Mouse (Mus musculus) cerebellum, adult 2 months (tissue): ENCODE measurements around the gene Rcc2. TPM values are rescaled to one million over a fixed set of nuclear protein-coding genes. Genes with fewer than 3 reads are reported as not detected.
A peak's percentile ranks its signal among the peaks of the same experiment; 100 is the strongest.

Experiments
- DNase-seq, 2 experiments: peaks; one replicate each; pipeline ENCODE4 v3.0.0; 2021
- H3K27ac ChIP-seq: fragments of 200-500 bp; 2 replicates; pipeline ENCODE4 v1.5.1; 2012; ENCODE audit warnings: low read length, control low read depth, inconsistent platforms; ENCODE audit not compliant: insufficient read depth
- H3K27me3 ChIP-seq: fragments of 200-500 bp; 2 replicates; pipeline ENCODE4 v1.6.1; 2012; ENCODE audit warnings: inconsistent platforms, mild to moderate bottlenecking, low read length, moderate library complexity; ENCODE audit not compliant: control insufficient read depth, insufficient read depth
- H3K4me1 ChIP-seq: fragments of 200-500 bp; 2 replicates; pipeline ENCODE4 v1.6.1; 2011; ENCODE audit warnings: low read length; ENCODE audit not compliant: control insufficient read depth, insufficient read depth
- H3K4me3 ChIP-seq: fragments of 200-500 bp; replicated peaks from 2 replicates; pipeline ENCODE3; 2011; ENCODE audit warnings: mild to moderate bottlenecking, low read depth, low read length, control low read depth; ENCODE audit not compliant: insufficient read depth
- CTCF ChIP-seq: fragments of 200-500 bp; IDR thresholded peaks from 2 replicates; pipeline ENCODE4 v1.5.1; 2011; ENCODE audit warnings: low read depth, mild to moderate bottlenecking, control low read depth, low read length, moderate library complexity, borderline replicate concordance; ENCODE audit not compliant: insufficient read depth
- POLR2A ChIP-seq: fragments of 200-500 bp; IDR thresholded peaks from 2 replicates; pipeline ENCODE4 v1.6.1; 2011; ENCODE audit warnings: low read length, control low read depth, borderline replicate concordance; ENCODE audit not compliant: insufficient read depth
- WGBS: fragments of 180-500 bp; shearing (Covaris S2); methylation state at CpG from one replicate; pipeline ENCODE4 v1.1.7; 2018; 5-methylcytosine and 5-hydroxymethylcytosine counted together
- polyA plus RNA-seq: library from polyadenylated mRNA; depleted of rRNA; stranded (reverse); fragments of >200 nt; gene quantifications from 2 replicates; pipeline ENCODE4 v1.2.3, GENCODE M21; 2012

Gene Rcc2
- polyA plus RNA-seq, 1 experiment, result 40.6 TPM

- Histone ChIP-seq H3K4me1 (0 out of 2 replicates have a peak, but pooled peaks cover 4% of the 10 kb centered on the region), H3K27me3 (no peaks in the 10 kb centered on the region), H3K27ac (no peak overlapping the region), H3K4me3 (no peak overlapping the region)
- TF ChIP-seq POLR2A (no peak), CTCF (no peak)
- WGBS, result 87% methylated on average over 5 of the region's 5 CpGs
- no peak for DNase-seq
Observed at GRCm38 (mm10) chr4:140720091-140720490, 19.8 kb downstream of the Rcc2 start.

- H3K27ac ChIP-seq, result no peak overlapping the region
- 0 out of 2 replicates have a peak, but pooled peaks cover 4% of the 10 kb centered on the region for H3K4me1 ChIP-seq
- 73% methylated on average over 20 of the region's 20 CpGs for WGBS
- no peak overlapping the region for H3K4me3 ChIP-seq
- TF ChIP-seq POLR2A (no peak), CTCF (no peak)
- no peaks in the 10 kb centered on the region for H3K27me3 ChIP-seq
- no peak for DNase-seq
Observed at GRCm38 (mm10) chr4:140721968-140722490, 21.7 kb downstream of the Rcc2 start.

- no peaks in the 10 kb centered on the region for H3K27me3 ChIP-seq
- TF ChIP-seq POLR2A, result no peak
- no peak overlapping the region for H3K4me3 ChIP-seq
- no peak overlapping the region for H3K27ac ChIP-seq
- DNase-seq, result no peak
- WGBS, result 36% methylated on average over 9 of the region's 9 CpGs
- H3K4me1 ChIP-seq, result 0 out of 2 replicates have a peak, but pooled peaks cover 4% of the 10 kb centered on the region
Observed at GRCm38 (mm10) chr4:140722710-140723109, 22.4 kb downstream of the Rcc2 start.

- Histone ChIP-seq H3K4me1 (0 out of 2 replicates have a peak, but pooled peaks cover 4% of the 10 kb centered on the region), H3K27ac (no peak overlapping the region), H3K27me3 (no peaks in the 10 kb centered on the region), H3K4me3 (no peak overlapping the region)
- 65% methylated on average over 9 of the region's 9 CpGs for WGBS
- no peak for DNase-seq
- TF ChIP-seq POLR2A (no peak), CTCF (no peak)
Observed at GRCm38 (mm10) chr4:140723192-140723591, 22.9 kb downstream of the Rcc2 start.

GRCm38 (mm10) chr4:140723801-140724200 is 23.5 kb downstream of the Rcc2 start:
- no peak for DNase-seq
- TF ChIP-seq CTCF, result peak; percentile 53; the same call in 1 of the 2 replicates
- TF ChIP-seq POLR2A, result no peak
- 33% methylated on average over 5 of the region's 5 CpGs for whole genome bisulfite sequencing
- Histone ChIP-seq H3K27ac (no peak overlapping the region), H3K4me1 (0 out of 2 replicates have a peak, but pooled peaks cover 4% of the 10 kb centered on the region), H3K4me3 (no peak overlapping the region), H3K27me3 (no peaks in the 10 kb centered on the region)

GRCm38 (mm10) chr4:140724739-140725138 is 24.4 kb downstream of the Rcc2 start:
- TF ChIP-seq POLR2A, result no peak
- TF ChIP-seq CTCF, result no peak
- no peak for DNase-seq
- Histone ChIP-seq H3K4me1 (0 out of 2 replicates have a peak, but pooled peaks cover 4% of the 10 kb centered on the region), H3K27ac (no peak overlapping the region), H3K27me3 (no peaks in the 10 kb centered on the region), H3K4me3 (no peak overlapping the region)
- WGBS, result 53% methylated on average over 6 of the region's 6 CpGs

- 0 out of 2 replicates have a peak, but pooled peaks cover 4% of the 10 kb centered on the region for H3K4me1 ChIP-seq
- no peak for DNase-seq
- H3K27me3 ChIP-seq, result no peaks in the 10 kb centered on the region
- H3K27ac ChIP-seq, result no peak overlapping the region
- WGBS, result 88% methylated on average over 12 of the region's 12 CpGs
- no peak overlapping the region for H3K4me3 ChIP-seq
- no peak for TF ChIP-seq CTCF
- no peak for TF ChIP-seq POLR2A
Observed at GRCm38 (mm10) chr4:140726907-140727306, 26.6 kb downstream of the Rcc2 start.

GRCm38 (mm10) chr4:140731654-140732053 is 31.3 kb downstream of the Rcc2 start:
- no peaks in the 10 kb centered on the region for H3K4me1 ChIP-seq
- no peak overlapping the region for H3K4me3 ChIP-seq
- no peak; the same call in 1 of the 2 replicates for TF ChIP-seq CTCF
- no peak for TF ChIP-seq POLR2A
- WGBS, result 83% methylated on average over 4 of the region's 4 CpGs
- H3K27ac ChIP-seq, result no peak overlapping the region
- no peaks in the 10 kb centered on the region for H3K27me3 ChIP-seq
- DNase-seq, result no peak
